Comparison of ENCODE assay signal across 8 mouse cellular contexts in genomic region chr9:74109761-74110460, GRCm38 (mm10). TPM values are rescaled to one million over a fixed set of nuclear protein-coding genes. Genes with fewer than 3 reads are reported as not detected.
A peak's percentile ranks its signal among the peaks of the same experiment; 100 is the strongest.
DNase-seq lines count a peak whose midpoint lies in the region; ATAC-seq and TF ChIP-seq lines count a peak whose summit lies in the region.

TSS of gene Wdr72 (plus strand) at chr9:74110356.

- WGBS in heart, postnatal 0 days: 4% methylated on average over 16 of the region's 17 CpGs

- no peak for TF ChIP-seq CTCF in heart, postnatal 0 days (IDR thresholded peaks at IDR 0.05; ENCODE audit: low read depth)
- TF ChIP-seq CTCF in layer of hippocampus, adult 2 months (conservative IDR thresholded peaks at IDR 0.05): no peak

- H3K4me3 ChIP-seq in heart, postnatal 0 days (ENCODE audit: low read depth, low read length): peak within 1 kb of the TSS; percentile 45
- H3K4me3 ChIP-seq in layer of hippocampus, adult 2 months: no peak within 1 kb of the TSS

- ATAC-seq in heart, postnatal 0 days (ENCODE audit: insufficient read depth, low read depth): peak; percentile 49; the same call in 1 of the 2 replicates

- H3K27me3 ChIP-seq in heart, postnatal 0 days (ENCODE audit: control insufficient read depth, insufficient read depth, low read length): no peaks in the 10 kb centered on the region

- H3K9me3 ChIP-seq in heart, postnatal 0 days (replicated peaks; ENCODE audit: control insufficient read depth, low read length): no peaks in the 10 kb centered on the region

- TF ChIP-seq EP300 in heart, postnatal 0 days (IDR thresholded peaks at IDR 0.05; ENCODE audit: low read depth): no peak

- no peaks in the 10 kb centered on the region for H3K4me1 ChIP-seq in heart, postnatal 0 days (ENCODE audit: control insufficient read depth, insufficient read depth)

- peak; percentile 9 to 26 for DNase-seq in cerebellum, postnatal 10 days
- DNase-seq in cerebellum, postnatal 4 days (ENCODE audit: low spot score in 2 of 2): no peak
- no peak for DNase-seq in heart, postnatal 0 days (ENCODE audit: low spot score)
- DNase-seq in kidney, postnatal 36 days: peak; percentile 88 to 91
- DNase-seq in mesoderm, embryonic 11.5 days (ENCODE audit: low read depth, low spot score): peak; percentile 8
- peak; percentile 4 to 8 for DNase-seq in urinary bladder, postnatal 36 days (ENCODE audit: low spot score in 2 of 2)
- no peak for DNase-seq in thymus, postnatal 0 days (ENCODE audit: low spot score)
- DNase-seq in layer of hippocampus, adult 2 months (ENCODE audit: low spot score in 2 of 2): no peak

- H3K9ac ChIP-seq in heart, postnatal 0 days (replicated peaks; ENCODE audit: low read depth, low read length): 0 out of 2 replicates have a peak within 1 kb of the TSS, but pooled peaks have one; percentile 38

- no peaks in the 10 kb centered on the region for H3K36me3 ChIP-seq in heart, postnatal 0 days (replicated peaks; ENCODE audit: control insufficient read depth, insufficient read depth, low read length)

- H3K27ac ChIP-seq in heart, postnatal 0 days (ENCODE audit: low read depth): no peak within 1 kb of the TSS
- no peak within 1 kb of the TSS for H3K27ac ChIP-seq in layer of hippocampus, adult 2 months

- peak within 1 kb of the TSS; percentile 70 for H3K4me2 ChIP-seq in heart, postnatal 0 days (ENCODE audit: low read depth, low read length)

RNA-seq across cellular contexts. Expression of gene Wdr72, which starts in this region (rescaled TPM):
- total RNA-seq in heart, postnatal 0 days (2014; rRNA removed; ENCODE audit: low replicate concordance): 1.7 and 2.7 TPM in 2 replicates
- polyA plus RNA-seq in heart, postnatal 0 days (2015; fragmentation: Nextera tagmentation; extraction: Ambion mirVana): 1.9 and 2.4 TPM in 2 replicates
- 0.31 and 0.57 TPM in 2 replicates for polyA plus RNA-seq in thymus, postnatal 0 days (2015; fragmentation: Nextera tagmentation; extraction: Ambion mirVana)
- total RNA-seq in layer of hippocampus, adult 2 months (2021): not detected

Comparison
In these comparisons a context has a peak if more than half of its experiments do, and no peak if none do; other contexts are left out.
1. DNase-seq: peak in cerebellum, postnatal 10 days (2 of 2), kidney, postnatal 36 days (2 of 2), mesoderm, embryonic 11.5 days (single experiment) and urinary bladder, postnatal 36 days (2 of 2); none in cerebellum, postnatal 4 days (0 of 2), heart, postnatal 0 days (single experiment), thymus, postnatal 0 days (single experiment) and layer of hippocampus, adult 2 months (0 of 2).